In genomic region chr15:84212031-84212755, GRCm38 (mm10) we compare ENCODE assay signal across 8 mouse cellular contexts. TPM values are rescaled to one million over a fixed set of nuclear protein-coding genes. Genes with fewer than 3 reads are reported as not detected.
DNase-seq lines count a peak whose midpoint lies in the region; ATAC-seq lines count a peak whose summit lies in the region.

No protein-coding gene starts in this region.

- WGBS in forebrain, embryonic 15.5 days = 45% methylated on average over 6 of the region's 6 CpGs
- WGBS in hindbrain, embryonic 10.5 days = 45% methylated on average over 6 of the region's 6 CpGs

- no peak overlapping the region for H3K9ac ChIP-seq in forebrain, embryonic 15.5 days (replicated peaks)

- H3K36me3 ChIP-seq in forebrain, embryonic 15.5 days = peaks cover 39% of the 10 kb centered on the region
- H3K36me3 ChIP-seq in hindbrain, embryonic 10.5 days = peaks cover 71% of the 10 kb centered on the region

- ATAC-seq in cerebellum, adult (ENCODE audit: insufficient number of reproducible peaks, low FRiP score, low TSS enrichment) = peak; percentile 43; the same call in 1 of the 2 replicates
- ATAC-seq in forebrain, embryonic 15.5 days (replicated peaks) = peak; percentile 75

- no peaks in the 10 kb centered on the region for H3K27me3 ChIP-seq in forebrain, embryonic 15.5 days
- H3K27me3 ChIP-seq in hindbrain, embryonic 10.5 days (ENCODE audit: insufficient read depth, poor library complexity, severe bottlenecking) = no peaks in the 10 kb centered on the region

- no peak overlapping the region for H3K4me2 ChIP-seq in forebrain, embryonic 15.5 days (replicated peaks)

- no peaks in the 10 kb centered on the region for H3K9me3 ChIP-seq in forebrain, embryonic 15.5 days
- H3K9me3 ChIP-seq in hindbrain, embryonic 10.5 days = no peaks in the 10 kb centered on the region

- no peak overlapping the region for H3K27ac ChIP-seq in forebrain, embryonic 15.5 days (replicated peaks)
- no peak overlapping the region; the same call in 1 of the 2 replicates for H3K27ac ChIP-seq in hindbrain, embryonic 10.5 days

- peaks cover 10% of the 10 kb centered on the region for H3K4me1 ChIP-seq in forebrain, embryonic 15.5 days
- H3K4me1 ChIP-seq in hindbrain, embryonic 10.5 days (replicated peaks) = peaks cover 65% of the 10 kb centered on the region

- DNase-seq in ES-CJ7 (ENCODE audit: low read depth, low spot score) = peak; percentile 85
- DNase-seq in hindbrain, embryonic 10.5 days (ENCODE audit: low spot score) = peak; percentile 88
- DNase-seq in layer of hippocampus, postnatal 10 days (ENCODE audit: low spot score in 2 of 2) = peak; percentile 94 to 96
- DNase-seq in lung, postnatal 10 days = peak; percentile 86
- peak; percentile 83 for DNase-seq in ovary, postnatal 36 days (ENCODE audit: low spot score)
- peak; percentile 82 for DNase-seq in thymus, postnatal 25 days

- H3K4me3 ChIP-seq in forebrain, embryonic 15.5 days = no peak overlapping the region
- H3K4me3 ChIP-seq in hindbrain, embryonic 10.5 days = no peak overlapping the region

RNA-seq across cellular contexts. Expression of gene Parvb, which starts 19.6 kb away (rescaled TPM):
- 2.8 and 3.8 TPM in 2 replicates for polyA plus RNA-seq in forebrain, embryonic 15.5 days (2015; fragmentation: Nextera tagmentation; extraction: Ambion mirVana)
- 7.1 and 7.6 TPM in 2 replicates for polyA plus RNA-seq in hindbrain, embryonic 10.5 days (2016; fragmentation: Nextera tagmentation; extraction: Ambion mirVana)
- 10 to 100 TPM; 37.2 TPM for total RNA-seq in layer of hippocampus, postnatal 10 days (2021)

RNA-seq across cellular contexts. Expression of gene Samm50, which starts 20.2 kb away (rescaled TPM):
- 83.1 and 89.2 TPM in 2 replicates for polyA plus RNA-seq in forebrain, embryonic 15.5 days (2015; fragmentation: Nextera tagmentation; extraction: Ambion mirVana)
- polyA plus RNA-seq in hindbrain, embryonic 10.5 days (2016; fragmentation: Nextera tagmentation; extraction: Ambion mirVana) = 94.5 and 103 TPM in 2 replicates
- total RNA-seq in layer of hippocampus, postnatal 10 days (2021) = 10 to 100 TPM; 83.6 to 99.0 TPM

RNA-seq across cellular contexts. Expression of gene Pnpla3, which starts 44.6 kb away (rescaled TPM):
- 3.4 and 4.0 TPM in 2 replicates for polyA plus RNA-seq in forebrain, embryonic 15.5 days (2015; fragmentation: Nextera tagmentation; extraction: Ambion mirVana)
- 0.88 and 1.1 TPM in 2 replicates for polyA plus RNA-seq in hindbrain, embryonic 10.5 days (2016; fragmentation: Nextera tagmentation; extraction: Ambion mirVana)
- total RNA-seq in layer of hippocampus, postnatal 10 days (2021) = 10 to 100 TPM; 10.6 to 11.0 TPM
